Mouse (Mus musculus): ENCODE measurements around the gene Nsun2. TPM values are rescaled to one million over a fixed set of nuclear protein-coding genes. Genes with fewer than 3 reads are reported as not detected.

The Nsun2 gene
- total and polyA plus RNA-seq, 2 experiments from 2014 or later: 21.8 to 34.2 TPM

DNA sequence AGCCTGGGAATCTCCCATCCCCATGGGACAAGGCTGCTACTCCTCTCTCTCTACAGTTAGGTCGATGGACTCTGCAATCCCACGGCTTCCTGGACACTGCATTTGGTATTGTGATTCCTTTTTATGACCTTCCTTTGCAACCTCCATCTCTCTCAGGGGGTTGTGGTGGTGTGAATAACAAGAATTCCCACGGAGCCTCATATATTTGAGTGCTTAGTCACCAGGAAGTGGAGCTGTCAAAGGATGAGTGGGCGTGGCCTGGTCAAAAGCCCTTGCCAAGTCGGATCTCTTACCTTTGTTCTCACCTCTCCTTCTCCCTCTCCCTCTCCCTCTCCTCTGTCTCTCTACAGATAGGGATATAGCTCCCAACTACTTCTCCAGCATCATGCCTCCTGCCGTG lies 52.3 kb downstream of the Nsun2 start:
- no peak for TF ChIP-seq CTCF (IDR thresholded peaks at IDR 0.05; ENCODE audit: low read depth)
- TF ChIP-seq EP300 (IDR thresholded peaks at IDR 0.05; ENCODE audit: low read depth): no peak
- H3K36me3 ChIP-seq (replicated peaks; ENCODE audit: control insufficient read depth, insufficient read depth, low read length): no peaks in the 10 kb centered on the region
- H3K4me1 ChIP-seq (ENCODE audit: control insufficient read depth, insufficient read depth): peaks cover 5% of the 10 kb centered on the region
- no peaks in the 10 kb centered on the region for H3K9me3 ChIP-seq (replicated peaks; ENCODE audit: control insufficient read depth, low read length)
- WGBS: 34% methylated on average over 6 of the region's 6 CpGs
- DNase-seq (ENCODE audit: low spot score) (no peak), ATAC-seq (ENCODE audit: insufficient read depth, low read depth) (peak; percentile 44; the same call in 1 of the 2 replicates)
- no peak overlapping the region for H3K9ac ChIP-seq (replicated peaks; ENCODE audit: low read depth, low read length)
- no peaks in the 10 kb centered on the region for H3K27me3 ChIP-seq (ENCODE audit: control insufficient read depth, insufficient read depth, low read length)
- no peak overlapping the region for H3K4me2 ChIP-seq (ENCODE audit: low read depth, low read length)
- H3K4me3 ChIP-seq (ENCODE audit: low read depth, low read length): no peak overlapping the region
- no peak overlapping the region for H3K27ac ChIP-seq (ENCODE audit: low read depth)

GRCm38 (mm10) chr13:69586337-69586736 lies 52.8 kb downstream of the Nsun2 start:
- no peaks in the 10 kb centered on the region for H3K36me3 ChIP-seq (replicated peaks; ENCODE audit: control insufficient read depth, insufficient read depth, low read length)
- WGBS: 67% methylated on average over 10 of the region's 10 CpGs
- no peak overlapping the region for H3K4me3 ChIP-seq (ENCODE audit: low read depth, low read length)
- peaks cover 5% of the 10 kb centered on the region for H3K4me1 ChIP-seq (ENCODE audit: control insufficient read depth, insufficient read depth)
- TF ChIP-seq EP300 (IDR thresholded peaks at IDR 0.05; ENCODE audit: low read depth): no peak
- no peak for TF ChIP-seq CTCF (IDR thresholded peaks at IDR 0.05; ENCODE audit: low read depth)
- no peak overlapping the region for H3K9ac ChIP-seq (replicated peaks; ENCODE audit: low read depth, low read length)
- DNase-seq (ENCODE audit: low spot score) (no peak), ATAC-seq (ENCODE audit: insufficient read depth, low read depth) (no peak)
- no peaks in the 10 kb centered on the region for H3K9me3 ChIP-seq (replicated peaks; ENCODE audit: control insufficient read depth, low read length)
- no peak overlapping the region for H3K4me2 ChIP-seq (ENCODE audit: low read depth, low read length)
- H3K27ac ChIP-seq (ENCODE audit: low read depth): no peak overlapping the region
- no peaks in the 10 kb centered on the region for H3K27me3 ChIP-seq (ENCODE audit: control insufficient read depth, insufficient read depth, low read length)

DNA sequence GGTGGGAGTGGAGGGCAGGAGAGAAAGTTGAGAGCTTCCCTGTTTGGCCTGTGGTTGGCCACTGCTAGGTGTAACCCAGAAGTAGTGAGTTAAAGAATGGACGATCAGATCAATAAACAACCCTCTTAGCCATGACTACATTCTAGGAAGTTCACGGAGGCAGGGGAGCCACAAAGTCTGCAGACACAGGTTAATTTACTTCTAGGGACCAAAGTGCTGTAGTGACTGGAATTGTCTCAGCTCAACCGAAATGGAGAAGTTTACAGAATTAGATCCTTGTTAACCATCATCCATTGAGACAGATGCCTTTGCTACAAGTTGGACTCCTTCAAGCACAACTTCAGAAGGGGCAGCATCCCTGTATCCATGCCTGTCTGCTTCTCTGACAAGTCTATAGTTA lies 54.3 kb downstream of the Nsun2 start:
- H3K4me2 ChIP-seq (ENCODE audit: low read depth, low read length): no peak overlapping the region
- no peak overlapping the region for H3K4me3 ChIP-seq (ENCODE audit: low read depth, low read length)
- H3K4me1 ChIP-seq (ENCODE audit: control insufficient read depth, insufficient read depth): peaks cover 5% of the 10 kb centered on the region
- ATAC-seq (ENCODE audit: insufficient read depth, low read depth) (no peak), DNase-seq (ENCODE audit: low spot score) (no peak)
- no peaks in the 10 kb centered on the region for H3K9me3 ChIP-seq (replicated peaks; ENCODE audit: control insufficient read depth, low read length)
- no peak overlapping the region for H3K9ac ChIP-seq (replicated peaks; ENCODE audit: low read depth, low read length)
- no peaks in the 10 kb centered on the region for H3K27me3 ChIP-seq (ENCODE audit: control insufficient read depth, insufficient read depth, low read length)
- H3K27ac ChIP-seq (ENCODE audit: low read depth): no peak overlapping the region
- WGBS: 76% methylated on average over 3 of the region's 3 CpGs
- TF ChIP-seq CTCF (IDR thresholded peaks at IDR 0.05; ENCODE audit: low read depth): no peak
- TF ChIP-seq EP300 (IDR thresholded peaks at IDR 0.05; ENCODE audit: low read depth): no peak
- H3K36me3 ChIP-seq (replicated peaks; ENCODE audit: control insufficient read depth, insufficient read depth, low read length): no peaks in the 10 kb centered on the region

DNA sequence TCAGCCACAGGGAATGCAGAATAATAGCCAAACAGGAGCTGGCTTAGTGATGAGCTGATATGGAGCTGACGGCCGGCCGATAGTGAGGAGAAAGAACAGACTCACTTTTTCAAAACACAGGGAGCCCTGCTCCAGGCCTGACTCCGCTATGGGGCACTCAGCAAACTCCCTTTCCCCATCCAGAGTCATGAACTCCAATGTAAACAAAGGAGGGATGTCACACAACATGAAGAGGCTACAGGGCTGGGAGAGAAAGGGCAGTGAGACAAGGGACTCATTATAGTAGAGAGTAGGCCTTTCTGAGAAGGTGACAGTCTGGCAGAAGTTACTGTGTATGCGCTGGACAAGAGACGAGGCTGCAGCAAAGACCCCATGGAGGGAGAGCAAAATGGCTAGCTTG lies 54.7 kb downstream of the Nsun2 start:
- Histone ChIP-seq H3K9me3 (replicated peaks; ENCODE audit: control insufficient read depth, low read length) (no peaks in the 10 kb centered on the region), H3K4me1 (ENCODE audit: control insufficient read depth, insufficient read depth) (peaks cover 5% of the 10 kb centered on the region), H3K4me2 (ENCODE audit: low read depth, low read length) (no peak overlapping the region), H3K4me3 (ENCODE audit: low read depth, low read length) (no peak overlapping the region), H3K9ac (replicated peaks; ENCODE audit: low read depth, low read length) (no peak overlapping the region), H3K36me3 (replicated peaks; ENCODE audit: control insufficient read depth, insufficient read depth, low read length) (no peaks in the 10 kb centered on the region), H3K27ac (ENCODE audit: low read depth) (no peak overlapping the region), H3K27me3 (ENCODE audit: control insufficient read depth, insufficient read depth, low read length) (no peaks in the 10 kb centered on the region)
- 46% methylated on average over 6 of the region's 6 CpGs for WGBS
- ATAC-seq (ENCODE audit: insufficient read depth, low read depth): no peak
- DNase-seq (ENCODE audit: low spot score): no peak
- no peak for TF ChIP-seq CTCF (IDR thresholded peaks at IDR 0.05; ENCODE audit: low read depth)
- TF ChIP-seq EP300 (IDR thresholded peaks at IDR 0.05; ENCODE audit: low read depth): no peak

DNA sequence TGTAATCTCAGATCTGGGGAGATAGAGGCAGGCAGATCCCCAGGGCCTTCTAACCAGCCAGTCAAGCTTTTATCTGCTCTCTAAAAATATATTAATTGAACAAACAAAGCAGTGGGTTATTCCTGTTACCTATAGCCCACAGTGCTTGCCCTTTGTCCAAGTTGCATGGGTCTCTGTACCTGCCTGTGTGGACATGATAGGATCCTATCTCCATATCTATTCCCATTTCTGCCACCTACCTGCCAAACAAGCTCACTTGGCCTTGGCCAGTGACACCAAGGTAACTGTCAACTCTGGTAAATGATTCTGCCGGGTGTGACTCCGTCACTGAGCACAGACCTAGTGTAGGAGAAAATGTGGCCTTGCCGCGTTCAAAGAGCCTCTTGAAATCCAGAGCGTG lies 57.8 kb downstream of the Nsun2 start:
- WGBS: 92% methylated on average over 5 of the region's 5 CpGs
- Histone ChIP-seq H3K9ac (replicated peaks; ENCODE audit: low read depth, low read length) (no peak overlapping the region), H3K4me1 (ENCODE audit: control insufficient read depth, insufficient read depth) (no peaks in the 10 kb centered on the region), H3K36me3 (replicated peaks; ENCODE audit: control insufficient read depth, insufficient read depth, low read length) (no peaks in the 10 kb centered on the region), H3K4me3 (ENCODE audit: low read depth, low read length) (no peak overlapping the region), H3K27ac (ENCODE audit: low read depth) (no peak overlapping the region), H3K9me3 (replicated peaks; ENCODE audit: control insufficient read depth, low read length) (no peaks in the 10 kb centered on the region), H3K27me3 (ENCODE audit: control insufficient read depth, insufficient read depth, low read length) (no peaks in the 10 kb centered on the region), H3K4me2 (ENCODE audit: low read depth, low read length) (no peak overlapping the region)
- no peak for ATAC-seq (ENCODE audit: insufficient read depth, low read depth)
- TF ChIP-seq EP300 (IDR thresholded peaks at IDR 0.05; ENCODE audit: low read depth): no peak
- no peak for TF ChIP-seq CTCF (IDR thresholded peaks at IDR 0.05; ENCODE audit: low read depth)
- DNase-seq (ENCODE audit: low spot score): no peak

- no peaks in the 10 kb centered on the region for H3K4me1 ChIP-seq (ENCODE audit: control insufficient read depth, insufficient read depth)
- ATAC-seq (ENCODE audit: insufficient read depth, low read depth) (no peak), DNase-seq (ENCODE audit: low spot score) (no peak)
- H3K27ac ChIP-seq (ENCODE audit: low read depth): no peak overlapping the region
- no peak overlapping the region for H3K9ac ChIP-seq (replicated peaks; ENCODE audit: low read depth, low read length)
- WGBS: 79% methylated on average over 8 of the region's 8 CpGs
- H3K9me3 ChIP-seq (replicated peaks; ENCODE audit: control insufficient read depth, low read length): no peaks in the 10 kb centered on the region
- no peaks in the 10 kb centered on the region for H3K27me3 ChIP-seq (ENCODE audit: control insufficient read depth, insufficient read depth, low read length)
- TF ChIP-seq CTCF (IDR thresholded peaks at IDR 0.05; ENCODE audit: low read depth) (no peak), EP300 (IDR thresholded peaks at IDR 0.05; ENCODE audit: low read depth) (no peak)
- H3K4me2 ChIP-seq (ENCODE audit: low read depth, low read length): no peak overlapping the region
- H3K36me3 ChIP-seq (replicated peaks; ENCODE audit: control insufficient read depth, insufficient read depth, low read length): no peaks in the 10 kb centered on the region
- no peak overlapping the region for H3K4me3 ChIP-seq (ENCODE audit: low read depth, low read length)
Measured at GRCm38 (mm10) chr13:69592226-69592625, 58.7 kb downstream of the Nsun2 start.
